Mouse (Mus musculus) cortical plate, adult 2 months (tissue): ENCODE measurements around the gene Asic5.

ENCODE experiments used
- CTCF ChIP-seq: fragments of 200-500 bp; IDR thresholded peaks from 2 replicates; pipeline ENCODE4 v1.5.1; 2011; ENCODE audit warnings: mild to moderate bottlenecking, control low read depth, low read length; ENCODE audit not compliant: insufficient read depth; ENCODE audit errors: extremely low read depth
- POLR2A ChIP-seq: fragments of 200-500 bp; IDR thresholded peaks from 2 replicates; pipeline ENCODE4 v1.6.1; 2011; ENCODE audit warnings: mild to moderate bottlenecking, low read length, control low read depth; ENCODE audit not compliant: insufficient read depth; ENCODE audit errors: extremely low read depth

GRCm38 (mm10) chr3:82057201-82057600, 75.1 kb downstream of the Asic5 start:
- TF ChIP-seq POLR2A (no peak), CTCF (no peak)
